Mouse (Mus musculus): ENCODE data around the gene Slc1a7.

DNA sequence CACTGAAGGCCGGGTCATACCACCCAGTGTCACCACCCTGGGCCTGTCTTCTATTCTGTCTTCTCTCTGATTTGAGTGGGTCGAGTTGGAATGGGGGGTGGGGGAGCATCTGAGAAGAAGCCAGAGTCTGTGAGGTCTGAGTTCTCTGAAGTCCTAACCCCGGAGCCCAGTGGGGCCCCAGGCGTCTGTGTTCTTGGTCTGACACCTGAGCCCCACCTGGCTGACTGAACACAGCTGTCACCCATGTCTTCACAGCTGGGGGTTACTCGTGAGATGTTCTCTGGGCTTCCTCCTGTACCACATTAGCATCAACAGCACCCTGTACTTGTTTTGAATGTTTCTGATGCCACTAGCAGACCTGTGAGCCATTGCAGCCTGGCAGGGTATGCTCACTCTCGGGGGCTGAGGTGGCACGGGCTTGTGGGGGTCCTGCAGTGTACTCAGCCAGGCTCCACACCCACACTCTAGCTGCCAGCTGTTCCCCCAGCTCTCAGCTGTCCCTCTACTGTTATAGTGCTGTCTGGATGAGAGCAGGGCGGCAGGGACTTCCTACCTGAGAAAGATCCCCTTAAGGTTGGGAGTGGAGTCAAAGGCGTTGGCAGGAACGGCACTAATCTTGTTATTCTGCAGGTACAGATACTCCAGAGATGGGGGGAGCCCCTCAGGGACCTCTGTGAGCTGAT is 50.2 kb downstream of the Slc1a7 start:
- TF ChIP-seq CTCF (IDR thresholded peaks at IDR 0.05; ENCODE audit: borderline replicate concordance, insufficient read depth, low read depth, low read length) = no peak
- TF ChIP-seq POLR2A (IDR thresholded peaks at IDR 0.05; ENCODE audit: borderline replicate concordance, insufficient read depth, low read length) = no peak

All from cerebellum, adult 2 months (tissue).